Mouse (Mus musculus): ENCODE results near the gene Pnpla5.

DNA sequence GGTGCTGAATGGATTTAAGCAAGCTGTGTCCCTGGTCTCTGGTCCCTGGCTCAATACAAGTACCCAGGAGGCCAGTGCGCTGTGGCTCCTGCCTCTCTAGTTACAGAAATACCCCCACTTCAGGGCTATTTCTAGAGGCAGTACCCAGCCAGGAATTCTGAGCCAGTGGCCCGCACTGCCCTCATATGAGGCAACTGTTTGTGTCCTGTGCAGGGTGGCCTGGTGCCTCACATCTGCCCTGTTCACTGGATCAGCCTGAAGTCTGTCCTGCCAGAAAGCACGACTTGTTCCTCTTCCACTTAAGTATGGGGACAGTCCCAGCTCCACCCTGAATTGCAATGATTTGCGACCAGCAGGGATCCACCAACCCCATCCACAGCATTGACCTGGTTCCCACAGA, 10.5 kb upstream of the Pnpla5 start:
- TF ChIP-seq CTCF (IDR thresholded peaks at IDR 0.05; ENCODE audit: low read depth) (no peak), EP300 (IDR thresholded peaks at IDR 0.05; ENCODE audit: low read depth) (no peak)

All from liver, postnatal 0 days (tissue).